Mouse (Mus musculus) forebrain, embryonic 12.5 days (tissue): Measurements from ENCODE around the gene Fstl1. TPM values are rescaled to one million over a fixed set of nuclear protein-coding genes. Genes with fewer than 3 reads are reported as not detected.

Source experiments
- ATAC-seq: fragments of 200-750 bp; cut with Nextera tagmentation; 2 replicates; pipeline ENCODE4 v1.8.0; 2017; ENCODE audit warnings: moderate TSS enrichment; ENCODE audit not compliant: low FRiP score
- H3K27ac ChIP-seq: fragments of 300-500 bp; sonication (generic); 2 replicates; pipeline ENCODE4 v1.5.1; 2016; ENCODE audit warnings: mild to moderate bottlenecking
- H3K27me3 ChIP-seq: fragments of 300-500 bp; sonication (generic); 2 replicates; pipeline ENCODE4 v1.6.1; 2016; ENCODE audit warnings: mild to moderate bottlenecking
- H3K36me3 ChIP-seq: fragments of 300-500 bp; sonication (generic); replicated peaks from 2 replicates; pipeline ENCODE4 v1.6.1; 2016; ENCODE audit warnings: mild to moderate bottlenecking
- H3K4me1 ChIP-seq: fragments of 300-500 bp; sonication (generic); 2 replicates; pipeline ENCODE4 v1.6.1; 2016
- H3K4me2 ChIP-seq: fragments of 300-500 bp; sonication (generic); 2 replicates; pipeline ENCODE4 v1.6.1; 2016; ENCODE audit warnings: mild to moderate bottlenecking, moderate library complexity
- H3K4me3 ChIP-seq: fragments of 300-500 bp; sonication (generic); replicated peaks from 2 replicates; pipeline ENCODE4 v1.5.1; 2016; ENCODE audit warnings: mild to moderate bottlenecking
- H3K9ac ChIP-seq: fragments of 300-500 bp; sonication (generic); 2 replicates; pipeline ENCODE4 v1.6.1; 2016; ENCODE audit warnings: mild to moderate bottlenecking
- H3K9me3 ChIP-seq: fragments of 300-500 bp; sonication (generic); 2 replicates; pipeline ENCODE4 v1.6.1; 2016
- WGBS: fragments of 180-500 bp; shearing (Covaris S2); methylation state at CpG from one replicate; pipeline ENCODE4 v1.1.7; 2016; 5-methylcytosine and 5-hydroxymethylcytosine counted together
- polyA plus RNA-seq: library from polyadenylated mRNA; unstranded; fragments of >200 nt; fragmentation: Nextera tagmentation; extraction: Ambion mirVana; gene quantifications from 2 replicates; pipeline ENCODE4 v1.2.1, GENCODE M21; 2016

Gene Fstl1
- polyA plus RNA-seq, 1 experiment from 2014 or later = 173 TPM

GRCm38 (mm10) chr16:37843740-37844139 is 67.1 kb downstream of the Fstl1 start:
- Histone ChIP-seq H3K4me2 (no peak overlapping the region), H3K4me1 (no peaks in the 10 kb centered on the region), H3K27ac (no peak overlapping the region), H3K4me3 (no peak overlapping the region), H3K27me3 (no peaks in the 10 kb centered on the region), H3K36me3 (no peaks in the 10 kb centered on the region), H3K9ac (no peak overlapping the region), H3K9me3 (no peaks in the 10 kb centered on the region)
- whole genome bisulfite sequencing = 93% methylated on average over 12 of the region's 12 CpGs
- no peak for ATAC-seq

- no peak overlapping the region for H3K4me3 ChIP-seq
- no peak for ATAC-seq
- no peaks in the 10 kb centered on the region for H3K27me3 ChIP-seq
- H3K9me3 ChIP-seq = no peaks in the 10 kb centered on the region
- H3K4me1 ChIP-seq = no peaks in the 10 kb centered on the region
- no peak overlapping the region for H3K27ac ChIP-seq
- 89% methylated on average over 7 of the region's 7 CpGs for WGBS
- no peaks in the 10 kb centered on the region for H3K36me3 ChIP-seq
- H3K4me2 ChIP-seq = no peak overlapping the region
- no peak overlapping the region for H3K9ac ChIP-seq
Measured at GRCm38 (mm10) chr16:37845202-37845925, 68.7 kb downstream of the Fstl1 start.

DNA sequence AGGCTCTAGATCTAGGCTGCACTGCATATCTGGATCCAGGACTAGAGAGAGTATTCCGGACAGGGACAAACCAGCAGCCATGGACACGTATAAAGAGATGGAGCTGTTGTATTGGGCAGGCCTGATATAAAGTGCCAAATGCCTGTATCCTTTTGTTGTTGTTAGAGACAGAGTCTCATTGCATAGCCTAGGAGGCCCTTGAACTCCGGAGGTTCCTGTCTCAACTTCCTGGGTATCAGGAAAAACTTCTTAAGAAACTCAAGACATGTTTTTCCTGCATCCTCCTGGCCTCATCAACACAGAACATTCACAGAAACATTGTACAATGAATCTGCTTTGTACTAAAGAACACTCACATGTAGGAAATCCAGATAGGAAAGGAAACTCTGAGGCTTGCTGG is 70.4 kb downstream of the Fstl1 start:
- no peaks in the 10 kb centered on the region for H3K4me1 ChIP-seq
- H3K27ac ChIP-seq = no peak overlapping the region
- no peaks in the 10 kb centered on the region for H3K9me3 ChIP-seq
- ATAC-seq = no peak
- 89% methylated on average over 3 of the region's 3 CpGs for WGBS
- H3K27me3 ChIP-seq = no peaks in the 10 kb centered on the region
- H3K4me3 ChIP-seq = no peak overlapping the region
- H3K36me3 ChIP-seq = no peaks in the 10 kb centered on the region
- H3K4me2 ChIP-seq = no peak overlapping the region
- H3K9ac ChIP-seq = no peak overlapping the region

DNA sequence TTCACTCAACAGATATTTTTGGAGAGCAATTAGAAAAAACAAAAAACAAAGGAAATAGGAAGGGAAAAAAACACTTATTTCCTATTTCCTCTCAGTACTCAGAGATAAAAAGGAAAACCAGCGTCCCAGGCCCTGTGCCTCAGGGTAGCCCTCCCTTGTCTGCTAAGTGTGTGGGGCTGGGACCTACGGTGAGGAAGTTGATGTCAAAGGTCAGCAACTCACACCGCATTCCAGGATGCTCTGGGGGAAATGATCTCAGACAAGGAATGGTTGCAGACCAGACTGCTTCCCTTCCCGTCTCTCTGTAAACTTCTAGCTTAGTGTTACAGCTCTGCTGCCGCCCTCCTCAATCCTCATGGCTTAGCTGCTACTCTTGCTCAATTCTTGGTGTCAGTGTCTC is 74.7 kb downstream of the Fstl1 start:
- no peaks in the 10 kb centered on the region for H3K4me1 ChIP-seq
- H3K36me3 ChIP-seq = no peaks in the 10 kb centered on the region
- ATAC-seq = no peak
- WGBS = 66% methylated on average over 5 of the region's 5 CpGs
- H3K4me2 ChIP-seq = no peak overlapping the region
- no peaks in the 10 kb centered on the region for H3K9me3 ChIP-seq
- H3K27me3 ChIP-seq = no peaks in the 10 kb centered on the region
- H3K9ac ChIP-seq = no peak overlapping the region
- no peak overlapping the region for H3K27ac ChIP-seq
- no peak overlapping the region for H3K4me3 ChIP-seq

DNA sequence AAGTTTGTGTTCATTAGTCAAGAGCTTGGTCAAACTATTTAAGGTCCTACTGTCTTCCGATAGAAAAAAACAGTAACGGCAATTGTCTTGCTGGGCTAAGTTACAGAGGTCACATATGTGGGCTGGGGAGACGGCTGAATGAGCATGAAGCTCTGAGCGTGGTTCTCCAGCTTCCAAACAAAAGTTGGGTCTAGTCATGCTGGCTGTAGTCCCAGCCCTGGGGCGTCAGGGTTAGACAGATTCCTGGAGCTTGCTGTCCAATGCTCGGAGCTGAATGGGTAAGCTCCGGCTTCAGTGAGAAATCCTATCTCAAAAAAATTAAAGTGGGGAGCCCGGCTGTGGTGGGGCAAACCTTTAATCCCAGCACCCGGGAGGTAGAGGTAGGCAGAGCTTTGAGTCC is 76.6 kb downstream of the Fstl1 start:
- no peaks in the 10 kb centered on the region for H3K36me3 ChIP-seq
- no peak overlapping the region for H3K9ac ChIP-seq
- 81% methylated on average over 9 of the region's 9 CpGs for WGBS
- ATAC-seq = no peak
- H3K4me1 ChIP-seq = no peaks in the 10 kb centered on the region
- H3K9me3 ChIP-seq = no peaks in the 10 kb centered on the region
- no peak overlapping the region for H3K4me3 ChIP-seq
- no peaks in the 10 kb centered on the region for H3K27me3 ChIP-seq
- H3K4me2 ChIP-seq = no peak overlapping the region
- no peak overlapping the region for H3K27ac ChIP-seq

DNA sequence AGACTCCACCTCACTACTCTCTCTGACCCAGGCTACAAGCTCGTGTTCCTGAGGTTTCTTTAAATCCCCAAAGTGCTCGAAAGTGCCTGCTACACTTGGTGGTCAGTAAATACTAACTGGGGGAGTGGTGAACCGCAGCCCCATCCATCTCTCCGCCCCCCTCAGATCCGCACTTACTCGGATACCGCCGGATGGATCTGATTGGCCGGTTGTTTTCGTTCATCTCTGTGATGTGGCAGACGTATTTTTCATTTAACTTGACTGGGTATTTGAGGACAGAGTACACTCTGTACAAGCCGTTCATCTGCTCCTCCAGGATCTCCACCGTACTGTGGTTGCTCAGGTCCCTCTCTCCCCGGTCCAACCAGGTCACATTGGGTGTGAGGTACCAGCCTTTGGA is 77.4 kb downstream of the Fstl1 start:
- Histone ChIP-seq H3K27me3 (no peaks in the 10 kb centered on the region), H3K4me1 (no peaks in the 10 kb centered on the region), H3K27ac (no peak overlapping the region), H3K4me3 (no peak overlapping the region), H3K4me2 (no peak overlapping the region), H3K9me3 (no peaks in the 10 kb centered on the region), H3K9ac (no peak overlapping the region), H3K36me3 (no peaks in the 10 kb centered on the region)
- no peak for ATAC-seq
- 80% methylated on average over 14 of the region's 14 CpGs for WGBS

DNA sequence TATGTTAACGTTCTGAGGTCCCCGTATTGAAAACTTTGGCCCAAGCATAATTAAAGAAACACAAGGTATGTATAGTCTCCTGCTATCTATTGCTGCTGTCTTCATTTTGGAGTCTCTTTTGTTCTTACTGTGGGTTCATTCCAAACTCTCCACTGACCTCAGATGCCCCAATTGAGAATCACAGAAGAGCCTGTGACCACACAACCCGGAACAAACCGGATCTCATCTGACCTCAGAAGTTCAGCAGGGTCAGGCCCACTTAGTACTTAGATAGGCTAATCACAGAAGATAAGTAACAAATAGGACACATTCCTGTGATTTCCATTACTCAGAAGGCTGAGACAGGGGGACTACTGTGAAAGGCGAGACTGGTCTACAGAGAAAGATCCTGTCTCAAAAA is 77.9 kb downstream of the Fstl1 start:
- H3K9ac ChIP-seq = no peak overlapping the region
- no peaks in the 10 kb centered on the region for H3K9me3 ChIP-seq
- no peak overlapping the region for H3K4me3 ChIP-seq
- no peaks in the 10 kb centered on the region for H3K4me1 ChIP-seq
- H3K27me3 ChIP-seq = no peaks in the 10 kb centered on the region
- H3K27ac ChIP-seq = no peak overlapping the region
- no peaks in the 10 kb centered on the region for H3K36me3 ChIP-seq
- ATAC-seq = no peak
- 82% methylated on average over 5 of the region's 5 CpGs for WGBS
- H3K4me2 ChIP-seq = no peak overlapping the region

- H3K36me3 ChIP-seq = no peaks in the 10 kb centered on the region
- H3K4me3 ChIP-seq = no peak overlapping the region
- H3K4me1 ChIP-seq = no peaks in the 10 kb centered on the region
- H3K9me3 ChIP-seq = no peaks in the 10 kb centered on the region
- 81% methylated on average over 8 of the region's 8 CpGs for WGBS
- no peak overlapping the region for H3K4me2 ChIP-seq
- H3K9ac ChIP-seq = no peak overlapping the region
- no peaks in the 10 kb centered on the region for H3K27me3 ChIP-seq
- H3K27ac ChIP-seq = no peak overlapping the region
- ATAC-seq = no peak
Measured at GRCm38 (mm10) chr16:37855583-37855982, 78.9 kb downstream of the Fstl1 start.

GRCm38 (mm10) chr16:37856327-37856726 is 79.7 kb downstream of the Fstl1 start:
- WGBS = 78% methylated on average over 3 of the region's 3 CpGs
- H3K4me2 ChIP-seq = no peak overlapping the region
- no peak overlapping the region for H3K9ac ChIP-seq
- H3K4me1 ChIP-seq = no peaks in the 10 kb centered on the region
- no peak for ATAC-seq
- no peak overlapping the region for H3K4me3 ChIP-seq
- no peaks in the 10 kb centered on the region for H3K27me3 ChIP-seq
- no peaks in the 10 kb centered on the region for H3K9me3 ChIP-seq
- H3K27ac ChIP-seq = no peak overlapping the region
- no peaks in the 10 kb centered on the region for H3K36me3 ChIP-seq

DNA sequence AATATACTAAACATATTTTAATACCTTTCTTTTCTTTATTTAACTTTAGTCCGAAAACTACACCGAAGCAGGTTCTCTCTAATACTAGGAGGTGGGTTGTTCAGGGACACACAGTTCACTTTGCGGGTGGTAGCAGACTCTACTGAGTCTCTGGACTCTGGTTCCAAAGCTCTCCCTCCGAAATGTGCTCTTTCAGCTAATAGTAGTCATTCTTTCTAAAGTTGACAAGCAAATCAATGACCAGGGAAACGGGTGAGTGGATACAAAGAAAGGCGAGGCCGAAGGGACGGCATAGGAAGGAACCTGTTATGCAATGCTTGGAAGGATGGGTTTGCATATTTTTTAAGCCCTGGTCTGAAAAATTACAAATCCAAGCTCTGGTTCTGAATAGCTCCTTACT is 80.8 kb downstream of the Fstl1 start:
- H3K27ac ChIP-seq = no peak overlapping the region
- H3K27me3 ChIP-seq = no peaks in the 10 kb centered on the region
- H3K4me2 ChIP-seq = no peak overlapping the region
- ATAC-seq = no peak
- no peaks in the 10 kb centered on the region for H3K4me1 ChIP-seq
- H3K4me3 ChIP-seq = no peak overlapping the region
- no peak overlapping the region for H3K9ac ChIP-seq
- H3K36me3 ChIP-seq = no peaks in the 10 kb centered on the region
- 68% methylated on average over 8 of the region's 8 CpGs for WGBS
- H3K9me3 ChIP-seq = no peaks in the 10 kb centered on the region

- H3K27ac ChIP-seq = no peak overlapping the region
- H3K4me3 ChIP-seq = no peak overlapping the region
- ATAC-seq = no peak
- no peak overlapping the region for H3K4me2 ChIP-seq
- H3K4me1 ChIP-seq = no peaks in the 10 kb centered on the region
- 84% methylated on average over 7 of the region's 7 CpGs for WGBS
- H3K36me3 ChIP-seq = no peaks in the 10 kb centered on the region
- H3K9ac ChIP-seq = no peak overlapping the region
- no peaks in the 10 kb centered on the region for H3K27me3 ChIP-seq
- no peaks in the 10 kb centered on the region for H3K9me3 ChIP-seq
Measured at GRCm38 (mm10) chr16:37860213-37860612, 83.5 kb downstream of the Fstl1 start.

DNA sequence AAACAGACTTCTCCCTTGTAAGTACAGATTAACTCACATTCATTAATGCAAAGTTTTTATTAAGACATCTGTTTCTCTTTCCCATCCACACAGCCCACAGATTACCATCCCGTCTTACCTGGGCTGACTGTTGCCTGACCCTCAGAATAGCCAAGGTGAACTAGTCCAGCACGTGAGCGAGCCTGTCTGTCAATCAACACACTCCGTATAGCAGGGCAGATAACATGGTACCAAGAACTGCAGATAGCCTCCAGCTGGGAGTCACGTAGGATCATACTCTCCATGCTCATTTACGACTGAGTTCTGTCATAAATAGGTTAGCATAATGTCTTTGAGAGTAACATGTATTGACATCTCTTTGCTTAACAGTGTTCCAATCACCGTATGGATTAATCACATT is 84.4 kb downstream of the Fstl1 start, which contains the start of gene Gm36028:
TSS of gene Gm36028 (minus strand) at position 118 of the 400 bp plus-strand sequence.
- Histone ChIP-seq H3K9me3 (no peaks in the 10 kb centered on the region), H3K4me3 (no peak within 1 kb of the TSS), H3K4me1 (no peaks in the 10 kb centered on the region), H3K9ac (no peak within 1 kb of the TSS), H3K36me3 (no peaks in the 10 kb centered on the region), H3K4me2 (no peak within 1 kb of the TSS), H3K27ac (no peak within 1 kb of the TSS), H3K27me3 (no peaks in the 10 kb centered on the region)
- 92% methylated on average over 7 of the region's 7 CpGs for WGBS
- ATAC-seq = no peak

DNA sequence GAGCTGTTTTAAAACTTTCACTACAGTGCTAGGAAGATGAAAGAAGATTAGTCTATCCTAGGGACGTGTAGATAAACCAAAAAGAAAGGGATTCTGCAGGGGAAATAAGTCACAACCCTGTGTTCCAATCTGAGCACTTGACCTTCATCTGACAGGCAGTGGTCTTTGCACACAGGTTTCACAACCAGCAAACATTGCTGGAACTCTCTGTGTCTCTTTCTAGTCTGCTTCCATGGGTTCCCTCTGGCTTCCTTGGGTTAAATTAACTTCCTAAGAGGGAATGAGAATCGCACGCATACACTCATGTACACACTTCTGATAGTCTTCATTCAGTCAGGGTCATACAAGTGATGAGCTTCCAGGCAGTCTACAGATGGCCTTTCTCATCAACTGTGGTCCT is 87.2 kb downstream of the Fstl1 start:
- 80% methylated on average over 3 of the region's 3 CpGs for WGBS
- Histone ChIP-seq H3K4me2 (no peak overlapping the region), H3K4me3 (no peak overlapping the region), H3K9me3 (no peaks in the 10 kb centered on the region), H3K4me1 (no peaks in the 10 kb centered on the region; the same call in 1 of the 2 replicates), H3K9ac (no peak overlapping the region), H3K27me3 (no peaks in the 10 kb centered on the region), H3K27ac (no peak overlapping the region), H3K36me3 (no peaks in the 10 kb centered on the region)
- no peak for ATAC-seq
